Mouse (Mus musculus): ENCODE measurements at regions not wholly inside any gene's neighbourhood (a gene's known extent, or its start where the extent isn't known, plus 50 kb on each side); places are given as distances from the start of the nearest gene placed in this dataset.

GRCm38 (mm10) chr11:44146419-44146818 is 245.4 kb upstream of the Adra1b start:
- intact Hi-C loops (cut with DNase I) = no loop called here
- no peak for DNase-seq (ENCODE audit: low spot score in 2 of 2)

- intact Hi-C loops (cut with DNase I) = no loop called here
- no peak for DNase-seq (ENCODE audit: low spot score in 2 of 2)
These were observed 246.3 kb upstream of the Il12b start for GRCm38 (mm10) chr11:44153576-44153975.

- intact Hi-C loops (cut with DNase I) = no loop called here
- no peak for DNase-seq (ENCODE audit: low spot score in 2 of 2)
These were observed 244.3 kb upstream of the Il12b start for GRCm38 (mm10) chr11:44155591-44155990.

GRCm38 (mm10) chr11:44156081-44156480 is 243.8 kb upstream of the Il12b start:
- DNase-seq (ENCODE audit: low spot score in 2 of 2) = no peak
- intact Hi-C loops (cut with DNase I) = no loop called here

- intact Hi-C loops (cut with DNase I) = no loop called here
- no peak for DNase-seq (ENCODE audit: low spot score in 2 of 2)
These were observed 243.1 kb upstream of the Il12b start for GRCm38 (mm10) chr11:44156490-44157345.

- intact Hi-C loops (cut with DNase I) = no loop called here
These were observed 241.6 kb upstream of the Il12b start for GRCm38 (mm10) chr11:44158236-44158635.

GRCm38 (mm10) chr11:44161734-44162418 is 238.0 kb upstream of the Il12b start:
- intact Hi-C loops (cut with DNase I) = no loop called here
- DNase-seq (ENCODE audit: low spot score in 2 of 2) = no peak

More at GRCm38 (mm10) chr11:44158236-44158635, 241.6 kb upstream of the Il12b start:
- DNase-seq (ENCODE audit: low spot score in 2 of 2) = no peak

GRCm38 (mm10) chr11:44163049-44163448 is 236.8 kb upstream of the Il12b start:
- no peak for DNase-seq (ENCODE audit: low spot score in 2 of 2)
- intact Hi-C loops (cut with DNase I) = no loop called here

GRCm38 (mm10) chr11:44163748-44164147 is 236.1 kb upstream of the Il12b start:
- intact Hi-C loops (cut with DNase I) = no loop called here
- no peak for DNase-seq (ENCODE audit: low spot score in 2 of 2)

- intact Hi-C loops (cut with DNase I) = no loop called here
- DNase-seq (ENCODE audit: low spot score in 2 of 2) = no peak
These were observed 235.7 kb upstream of the Il12b start for GRCm38 (mm10) chr11:44164186-44164585.

- DNase-seq (ENCODE audit: low spot score in 2 of 2) = no peak
- intact Hi-C loops (cut with DNase I) = no loop called here
These were observed 232.0 kb upstream of the Il12b start for GRCm38 (mm10) chr11:44167724-44168500.

GRCm38 (mm10) chr11:44172478-44172877 is 227.4 kb upstream of the Il12b start:
- DNase-seq (ENCODE audit: low spot score in 2 of 2) = no peak
- intact Hi-C loops (cut with DNase I) = no loop called here

- no peak for DNase-seq (ENCODE audit: low spot score in 2 of 2)
- intact Hi-C loops (cut with DNase I) = no loop called here
These were observed 226.7 kb upstream of the Il12b start for GRCm38 (mm10) chr11:44173196-44173595.

- intact Hi-C loops (cut with DNase I) = no loop called here
- no peak for DNase-seq (ENCODE audit: low spot score in 2 of 2)
These were observed 225.3 kb upstream of the Il12b start for GRCm38 (mm10) chr11:44174548-44174947.

- no peak for DNase-seq (ENCODE audit: low spot score in 2 of 2)
- intact Hi-C loops (cut with DNase I) = no loop called here
These were observed 220.2 kb upstream of the Il12b start for GRCm38 (mm10) chr11:44179711-44180110.

GRCm38 (mm10) chr11:44183823-44184222 is 216.0 kb upstream of the Il12b start:
- intact Hi-C loops (cut with DNase I) = no loop called here
- DNase-seq (ENCODE audit: low spot score in 2 of 2) = no peak

GRCm38 (mm10) chr11:44185218-44185890 is 214.5 kb upstream of the Il12b start:
- intact Hi-C loops (cut with DNase I) = no loop called here
- DNase-seq (ENCODE audit: low spot score in 2 of 2) = peak; percentile 19 to 38

GRCm38 (mm10) chr11:44188202-44188601 is 211.7 kb upstream of the Il12b start:
- intact Hi-C loops (cut with DNase I) = no loop called here
- no peak for DNase-seq (ENCODE audit: low spot score in 2 of 2)

- intact Hi-C loops (cut with DNase I) = no loop called here
- no peak for DNase-seq (ENCODE audit: low spot score in 2 of 2)
These were observed 206.1 kb upstream of the Il12b start for GRCm38 (mm10) chr11:44193806-44194205.

GRCm38 (mm10) chr11:44202716-44203115 is 197.1 kb upstream of the Il12b start:
- no peak for DNase-seq (ENCODE audit: low spot score in 2 of 2)
- intact Hi-C loops (cut with DNase I) = no loop called here
